Mouse (Mus musculus) kidney, postnatal 14 days (tissue): ENCODE measurements at regions not wholly inside any gene's neighbourhood (a gene's known extent, or its start where the extent isn't known, plus 50 kb on each side); places are given as distances from the start of the nearest gene placed in this dataset.

ENCODE experiments used
- DNase-seq: peaks from one replicate; pipeline ENCODE4 v3.0.0; 2022; ENCODE audit warnings: mixed read lengths

GRCm38 (mm10) chr2:178598371-178598770 lies 168.0 kb downstream of the Cdh26 start:
- DNase-seq: no peak

- no peak for DNase-seq
These were observed 168.5 kb downstream of the Cdh26 start for GRCm38 (mm10) chr2:178598836-178599235.

GRCm38 (mm10) chr2:178603443-178603842 lies 173.1 kb downstream of the Cdh26 start:
- DNase-seq: no peak

GRCm38 (mm10) chr2:178606733-178607132 lies 176.4 kb downstream of the Cdh26 start:
- peak; percentile 91 for DNase-seq

GRCm38 (mm10) chr2:178610211-178610975 lies 180.1 kb downstream of the Cdh26 start:
- peak; percentile 66 for DNase-seq

GRCm38 (mm10) chr2:178614761-178615160 lies 184.4 kb downstream of the Cdh26 start:
- no peak for DNase-seq

- no peak for DNase-seq
These were observed 192.5 kb downstream of the Cdh26 start for GRCm38 (mm10) chr2:178622801-178623200.

- DNase-seq: no peak
These were observed 194.1 kb downstream of the Cdh26 start for GRCm38 (mm10) chr2:178624475-178624874.

- DNase-seq: no peak
These were observed 194.6 kb downstream of the Cdh26 start for GRCm38 (mm10) chr2:178624907-178625306.

- peak; percentile 67 for DNase-seq
These were observed 199.4 kb downstream of the Cdh26 start for GRCm38 (mm10) chr2:178629756-178630155.

- peak; percentile 33 for DNase-seq
These were observed 200.2 kb downstream of the Cdh26 start for GRCm38 (mm10) chr2:178630511-178630910.

GRCm38 (mm10) chr2:178631336-178631735 lies 201.0 kb downstream of the Cdh26 start:
- DNase-seq: peak; percentile 59

- no peak for DNase-seq
These were observed 201.6 kb downstream of the Cdh26 start for GRCm38 (mm10) chr2:178631966-178632365.

- DNase-seq: no peak
These were observed 202.7 kb downstream of the Cdh26 start for GRCm38 (mm10) chr2:178632831-178633585.

GRCm38 (mm10) chr2:178634116-178634515 lies 203.8 kb downstream of the Cdh26 start:
- no peak for DNase-seq

- no peak for DNase-seq
These were observed 205.4 kb downstream of the Cdh26 start for GRCm38 (mm10) chr2:178635685-178636084.

- DNase-seq: peak; percentile 45
These were observed 206.6 kb downstream of the Cdh26 start for GRCm38 (mm10) chr2:178636901-178637300.

GRCm38 (mm10) chr2:178642137-178643052 lies 212.1 kb downstream of the Cdh26 start:
- DNase-seq: no peak

GRCm38 (mm10) chr2:178643053-178643402 lies 212.7 kb downstream of the Cdh26 start:
- no peak for DNase-seq

GRCm38 (mm10) chr2:178643841-178644240 lies 213.5 kb downstream of the Cdh26 start:
- DNase-seq: no peak

GRCm38 (mm10) chr2:178660071-178660470 lies 229.7 kb downstream of the Cdh26 start:
- DNase-seq: no peak

- DNase-seq: no peak
These were observed 232.1 kb downstream of the Cdh26 start for GRCm38 (mm10) chr2:178662396-178662795.

- peak; percentile 62 for DNase-seq
These were observed 234.6 kb downstream of the Cdh26 start for GRCm38 (mm10) chr2:178664977-178665376.
